Mouse (Mus musculus) ES-E14 (cell line): ENCODE data around the gene Gm45618.

Experiments used
- CHD2 ChIP-seq: IDR thresholded peaks from 2 replicates; pipeline ENCODE4 v1.6.1; 2014; ENCODE audit warnings: mild to moderate bottlenecking, low read depth, low read length, inconsistent platforms
- HCFC1 ChIP-seq: IDR thresholded peaks from 2 replicates; pipeline ENCODE4 v1.6.1; 2012; ENCODE audit warnings: low read length, inconsistent platforms, borderline replicate concordance; ENCODE audit not compliant: insufficient read depth
- MAFK ChIP-seq: IDR thresholded peaks from 2 replicates; pipeline ENCODE4 v1.6.1; 2014; ENCODE audit warnings: mild to moderate bottlenecking, low read depth, low read length, inconsistent platforms; ENCODE audit not compliant: insufficient read depth
- ZC3H11A ChIP-seq: IDR thresholded peaks from 2 replicates; pipeline ENCODE4 v1.6.1; 2012; ENCODE audit warnings: low read depth, mild to moderate bottlenecking, inconsistent platforms, low read length, borderline replicate concordance
- ZNF384 ChIP-seq: IDR thresholded peaks from 2 replicates; pipeline ENCODE4 v1.6.1; 2012; ENCODE audit warnings: low read depth, low read length, inconsistent platforms

DNA sequence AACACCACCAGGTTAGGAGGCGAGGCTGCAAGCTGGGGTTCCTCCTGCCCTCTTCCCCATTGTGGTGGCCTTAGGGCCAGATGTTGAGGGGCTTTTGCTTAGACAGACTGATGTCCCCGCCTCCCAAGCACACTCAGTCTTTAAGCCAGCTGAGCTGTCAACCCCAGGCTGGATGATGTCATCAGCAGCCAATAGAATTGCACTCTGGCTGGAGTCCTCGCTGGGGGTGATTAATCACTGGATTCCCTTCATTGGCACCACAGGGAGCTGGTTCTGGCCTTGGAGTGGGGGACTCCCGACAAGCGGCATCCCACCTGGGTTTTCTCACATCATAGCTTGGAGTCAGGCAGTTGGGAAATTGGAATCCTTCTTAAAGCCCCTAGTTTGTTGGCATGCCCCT is 31.6 kb downstream of the Gm45618 start:
- TF ChIP-seq ZC3H11A (no peak), ZNF384 (no peak), CHD2 (no peak), MAFK (no peak), HCFC1 (no peak)
